Mouse (Mus musculus): ENCODE results near the gene Elmo3. TPM values are rescaled to one million over a fixed set of nuclear protein-coding genes. Genes with fewer than 3 reads are reported as not detected.
A peak's percentile ranks its signal among the peaks of the same experiment; 100 is the strongest.

Gene Elmo3
- polyA plus RNA-seq, 1 experiment from 2014 or later, result 15.5 TPM

- Histone ChIP-seq H3K9me3 (replicated peaks; ENCODE audit: low read length) (no peaks in the 10 kb centered on the region), H3K4me1 (replicated peaks; ENCODE audit: insufficient read depth, low read length) (peaks cover 14% of the 10 kb centered on the region), H3K27ac (peak overlapping the region; percentile 76; the same call in 1 of the 2 replicates), H3K27me3 (ENCODE audit: insufficient read depth, low read length) (peaks cover 3% of the 10 kb centered on the region; the same call in 1 of the 2 replicates), H3K9ac (ENCODE audit: low read depth, low read length) (no peak overlapping the region), H3K4me3 (replicated peaks; ENCODE audit: low read depth, low read length) (peak overlapping the region; percentile 18; the same call in 1 of the 2 replicates), H3K36me3 (ENCODE audit: insufficient read depth, low read length) (peaks cover 8% of the 10 kb centered on the region), H3K4me2 (ENCODE audit: low read length) (peak overlapping the region; percentile 23)
- WGBS, result 67% methylated on average over 11 of the region's 11 CpGs
- DNase-seq (ENCODE audit: low spot score) (no peak), ATAC-seq (replicated peaks; ENCODE audit: low FRiP score, low read depth) (no peak)
- TF ChIP-seq CTCF (IDR thresholded peaks at IDR 0.05; ENCODE audit: low read depth), result no peak
These were observed 10.1 kb upstream of the Elmo3 start for GRCm38 (mm10) chr8:105295256-105295655.

GRCm38 (mm10) chr8:105295895-105296573 is 9.4 kb upstream of the Elmo3 start, which contains the start of gene Exoc3l:
TSS of gene Exoc3l (minus strand) at chr8:105296101.
- Histone ChIP-seq H3K9me3 (replicated peaks; ENCODE audit: low read length) (no peaks in the 10 kb centered on the region), H3K9ac (ENCODE audit: low read depth, low read length) (0 out of 2 replicates have a peak within 1 kb of the TSS, but pooled peaks have one; percentile 13), H3K36me3 (ENCODE audit: insufficient read depth, low read length) (peaks cover 16% of the 10 kb centered on the region), H3K27me3 (ENCODE audit: insufficient read depth, low read length) (no peaks in the 10 kb centered on the region), H3K27ac (peak within 1 kb of the TSS; percentile 76), H3K4me2 (ENCODE audit: low read length) (peak within 1 kb of the TSS; percentile 88), H3K4me1 (replicated peaks; ENCODE audit: insufficient read depth, low read length) (peaks cover 11% of the 10 kb centered on the region), H3K4me3 (replicated peaks; ENCODE audit: low read depth, low read length) (peak within 1 kb of the TSS; percentile 95)
- 53% methylated on average over 11 of the region's 11 CpGs for WGBS
- DNase-seq (ENCODE audit: low spot score) (peak; percentile 59), ATAC-seq (replicated peaks; ENCODE audit: low FRiP score, low read depth) (no peak)
- TF ChIP-seq CTCF (IDR thresholded peaks at IDR 0.05; ENCODE audit: low read depth), result no peak

- DNase-seq (ENCODE audit: low spot score) (peak; percentile 97), ATAC-seq (replicated peaks; ENCODE audit: low FRiP score, low read depth) (peak; percentile 84)
- peak within 1 kb of the TSS; percentile 79 for H3K27ac ChIP-seq
- no peak for TF ChIP-seq CTCF (IDR thresholded peaks at IDR 0.05; ENCODE audit: low read depth)
- peaks cover 11% of the 10 kb centered on the region for H3K4me1 ChIP-seq (replicated peaks; ENCODE audit: insufficient read depth, low read length)
- H3K4me2 ChIP-seq (ENCODE audit: low read length), result peak within 1 kb of the TSS; percentile 88
- whole genome bisulfite sequencing, result under 1% methylated on average over 58 of the region's 58 CpGs
- H3K4me3 ChIP-seq (replicated peaks; ENCODE audit: low read depth, low read length), result peak within 1 kb of the TSS; percentile 95
- no peaks in the 10 kb centered on the region for H3K9me3 ChIP-seq (replicated peaks; ENCODE audit: low read length)
- H3K27me3 ChIP-seq (ENCODE audit: insufficient read depth, low read length), result no peaks in the 10 kb centered on the region
- H3K36me3 ChIP-seq (ENCODE audit: insufficient read depth, low read length), result peaks cover 25% of the 10 kb centered on the region
- H3K9ac ChIP-seq (ENCODE audit: low read depth, low read length), result peak within 1 kb of the TSS; percentile 95
These were observed 7.7 kb upstream of the Elmo3 start, which contains the start of gene E2f4 for GRCm38 (mm10) chr8:105297511-105298192. TSS of gene E2f4 (plus strand) at chr8:105297663.

GRCm38 (mm10) chr8:105298351-105299252 is 6.8 kb upstream of the Elmo3 start:
- Histone ChIP-seq H3K4me1 (replicated peaks; ENCODE audit: insufficient read depth, low read length) (peaks cover 11% of the 10 kb centered on the region), H3K9me3 (replicated peaks; ENCODE audit: low read length) (no peaks in the 10 kb centered on the region), H3K27me3 (ENCODE audit: insufficient read depth, low read length) (no peaks in the 10 kb centered on the region), H3K36me3 (ENCODE audit: insufficient read depth, low read length) (peaks cover 33% of the 10 kb centered on the region), H3K4me2 (ENCODE audit: low read length) (peak overlapping the region; percentile 88), H3K9ac (ENCODE audit: low read depth, low read length) (peak overlapping the region; percentile 95), H3K4me3 (replicated peaks; ENCODE audit: low read depth, low read length) (peak overlapping the region; percentile 95), H3K27ac (peak overlapping the region; percentile 79)
- ATAC-seq (replicated peaks; ENCODE audit: low FRiP score, low read depth), result no peak
- 62% methylated on average over 18 of the region's 18 CpGs for WGBS
- no peak for TF ChIP-seq CTCF (IDR thresholded peaks at IDR 0.05; ENCODE audit: low read depth)
- DNase-seq (ENCODE audit: low spot score), result no peak

- no peak for DNase-seq (ENCODE audit: low spot score)
- no peaks in the 10 kb centered on the region for H3K9me3 ChIP-seq (replicated peaks; ENCODE audit: low read length)
- no peak overlapping the region for H3K27ac ChIP-seq
- no peak for ATAC-seq (replicated peaks; ENCODE audit: low FRiP score, low read depth)
- no peak overlapping the region for H3K9ac ChIP-seq (ENCODE audit: low read depth, low read length)
- peaks cover 39% of the 10 kb centered on the region for H3K36me3 ChIP-seq (ENCODE audit: insufficient read depth, low read length)
- no peak overlapping the region for H3K4me3 ChIP-seq (replicated peaks; ENCODE audit: low read depth, low read length)
- TF ChIP-seq CTCF (IDR thresholded peaks at IDR 0.05; ENCODE audit: low read depth), result no peak
- WGBS, result 95% methylated on average over 8 of the region's 8 CpGs
- no peak overlapping the region for H3K4me2 ChIP-seq (ENCODE audit: low read length)
- peaks cover 11% of the 10 kb centered on the region for H3K4me1 ChIP-seq (replicated peaks; ENCODE audit: insufficient read depth, low read length)
- no peaks in the 10 kb centered on the region for H3K27me3 ChIP-seq (ENCODE audit: insufficient read depth, low read length)
These were observed 5.4 kb upstream of the Elmo3 start for GRCm38 (mm10) chr8:105299962-105300361.

GRCm38 (mm10) chr8:105303396-105303795 is 2.0 kb upstream of the Elmo3 start:
- Histone ChIP-seq H3K9me3 (replicated peaks; ENCODE audit: low read length) (no peaks in the 10 kb centered on the region), H3K4me3 (replicated peaks; ENCODE audit: low read depth, low read length) (no peak overlapping the region), H3K9ac (ENCODE audit: low read depth, low read length) (no peak overlapping the region), H3K27ac (no peak overlapping the region), H3K36me3 (ENCODE audit: insufficient read depth, low read length) (peaks cover 39% of the 10 kb centered on the region), H3K27me3 (ENCODE audit: insufficient read depth, low read length) (no peaks in the 10 kb centered on the region), H3K4me2 (ENCODE audit: low read length) (no peak overlapping the region), H3K4me1 (replicated peaks; ENCODE audit: insufficient read depth, low read length) (peaks cover 19% of the 10 kb centered on the region; the same call in 1 of the 2 replicates)
- ATAC-seq (replicated peaks; ENCODE audit: low FRiP score, low read depth) (no peak), DNase-seq (ENCODE audit: low spot score) (no peak)
- 80% methylated on average over 8 of the region's 8 CpGs for WGBS
- no peak for TF ChIP-seq CTCF (IDR thresholded peaks at IDR 0.05; ENCODE audit: low read depth)

Measured in kidney, postnatal 0 days (tissue).